ENCODE assay signal across 8 mouse cellular contexts in the genomic region with DNA sequence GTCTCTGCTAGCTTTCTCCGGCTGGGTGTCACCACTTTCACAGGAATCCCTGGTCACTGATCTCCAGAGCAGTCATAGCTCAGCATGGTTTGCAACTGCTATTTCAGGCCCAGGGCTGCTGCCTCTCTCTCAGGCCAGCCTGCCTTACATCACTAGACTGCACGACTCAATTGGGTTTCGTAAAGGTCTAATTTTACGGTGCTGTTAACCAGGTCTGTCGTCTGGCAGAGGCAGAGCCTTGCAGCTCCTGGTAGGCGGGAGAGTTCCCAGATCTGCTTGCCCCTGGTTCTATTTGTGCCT. TPM values are rescaled to one million over a fixed set of nuclear protein-coding genes. Genes with fewer than 3 reads are reported as not detected.
DNase-seq lines count a peak whose midpoint lies in the region; ATAC-seq lines count a peak whose summit lies in the region.

No protein-coding gene starts in this region.

- 21% methylated on average over 6 of the region's 6 CpGs for WGBS in hindbrain, embryonic 15.5 days
- WGBS in liver, embryonic 11.5 days: 38% methylated on average over 6 of the region's 6 CpGs
- WGBS in stomach, embryonic 14.5 days: 31% methylated on average over 6 of the region's 6 CpGs

- peak; percentile 43; the same call in 1 of the 2 replicates for ATAC-seq in hindbrain, embryonic 15.5 days (ENCODE audit: low FRiP score, low read depth)
- no peak for ATAC-seq in liver, embryonic 11.5 days (replicated peaks; ENCODE audit: low FRiP score)
- ATAC-seq in stomach, embryonic 14.5 days (ENCODE audit: insufficient number of reproducible peaks, insufficient read depth, low FRiP score, low read depth): 0 out of 2 replicates have a peak, but pooled peaks have one; percentile 12

- H3K4me1 ChIP-seq in hindbrain, embryonic 15.5 days (replicated peaks): peaks cover 29% of the 10 kb centered on the region
- H3K4me1 ChIP-seq in liver, embryonic 11.5 days (replicated peaks; ENCODE audit: control insufficient read depth, insufficient read depth, low read length): peaks cover 3% of the 10 kb centered on the region; the same call in 1 of the 2 replicates
- no peaks in the 10 kb centered on the region for H3K4me1 ChIP-seq in stomach, embryonic 14.5 days (ENCODE audit: control insufficient read depth, insufficient read depth, low read length)

- peak overlapping the region; percentile 97 for H3K4me2 ChIP-seq in hindbrain, embryonic 15.5 days
- H3K4me2 ChIP-seq in liver, embryonic 11.5 days: peak overlapping the region; percentile 69; the same call in 1 of the 2 replicates
- peak overlapping the region; percentile 94 for H3K4me2 ChIP-seq in stomach, embryonic 14.5 days (replicated peaks; ENCODE audit: low read depth, low read length)

- peak overlapping the region; percentile 58; the same call in 1 of the 2 replicates for H3K4me3 ChIP-seq in hindbrain, embryonic 15.5 days
- H3K4me3 ChIP-seq in liver, embryonic 11.5 days (ENCODE audit: low read depth, low read length): no peak overlapping the region
- H3K4me3 ChIP-seq in stomach, embryonic 14.5 days (ENCODE audit: low read depth, low read length): peak overlapping the region; percentile 48; the same call in 1 of the 2 replicates

- no peaks in the 10 kb centered on the region for H3K36me3 ChIP-seq in hindbrain, embryonic 15.5 days
- H3K36me3 ChIP-seq in liver, embryonic 11.5 days (ENCODE audit: control insufficient read depth, insufficient read depth, low read length): no peaks in the 10 kb centered on the region
- H3K36me3 ChIP-seq in stomach, embryonic 14.5 days (ENCODE audit: control insufficient read depth, insufficient read depth, low read length): no peaks in the 10 kb centered on the region

- peaks cover 9% of the 10 kb centered on the region; the same call in 1 of the 2 replicates for H3K27me3 ChIP-seq in hindbrain, embryonic 15.5 days
- H3K27me3 ChIP-seq in liver, embryonic 11.5 days (replicated peaks; ENCODE audit: control insufficient read depth, insufficient read depth, low read length): peaks cover 39% of the 10 kb centered on the region
- no peaks in the 10 kb centered on the region for H3K27me3 ChIP-seq in stomach, embryonic 14.5 days (ENCODE audit: control insufficient read depth, insufficient read depth, low read length)

- no peak overlapping the region for H3K27ac ChIP-seq in hindbrain, embryonic 15.5 days (replicated peaks)
- no peak overlapping the region for H3K27ac ChIP-seq in liver, embryonic 11.5 days (ENCODE audit: low read depth, low read length)
- no peak overlapping the region for H3K27ac ChIP-seq in stomach, embryonic 14.5 days (ENCODE audit: low read length)

- H3K9me3 ChIP-seq in hindbrain, embryonic 15.5 days: no peaks in the 10 kb centered on the region
- H3K9me3 ChIP-seq in liver, embryonic 11.5 days (ENCODE audit: control insufficient read depth, low read length): no peaks in the 10 kb centered on the region
- H3K9me3 ChIP-seq in stomach, embryonic 14.5 days (ENCODE audit: control insufficient read depth, low read depth, low read length): no peaks in the 10 kb centered on the region

- peak; percentile 60 for DNase-seq in adipocyte (ENCODE audit: low spot score)
- DNase-seq in cerebellum, adult 9-10 months: peak; percentile 78
- DNase-seq in gastrocnemius, adult 8-10 months (ENCODE audit: low spot score in 2 of 2): peak; percentile 22 to 23
- DNase-seq in liver, embryonic 11.5 days (ENCODE audit: low spot score): no peak
- DNase-seq in frontal cortex, adult 2 months (ENCODE audit: extremely low spot score in 1 of 2, low spot score in 1 of 2): no peak
- DNase-seq in layer of hippocampus, postnatal 25 days (ENCODE audit: extremely low spot score in 1 of 2, low spot score in 1 of 2): no peak

- H3K9ac ChIP-seq in hindbrain, embryonic 15.5 days: no peak overlapping the region
- H3K9ac ChIP-seq in liver, embryonic 11.5 days (ENCODE audit: low read depth, low read length): no peak overlapping the region
- no peak overlapping the region for H3K9ac ChIP-seq in stomach, embryonic 14.5 days (replicated peaks; ENCODE audit: low read depth, low read length)

RNA-seq across cellular contexts. Expression of gene Pappa, which starts 3.3 kb away (rescaled TPM):
- total RNA-seq in gastrocnemius, adult 8-10 months (2022): under 1 TPM; 0.27 to 0.43 (median 0.29) TPM
- 0.82 and 1.0 TPM in 2 replicates for polyA plus RNA-seq in hindbrain, embryonic 15.5 days (2015; fragmentation: Nextera tagmentation; extraction: Ambion mirVana)
- polyA plus RNA-seq in liver, embryonic 11.5 days (2014; fragmentation: Nextera tagmentation; extraction: Ambion mirVana): 0.36 and 0.40 TPM in 2 replicates
- 1.3 TPM in 2 replicates for polyA plus RNA-seq in stomach, embryonic 14.5 days (2014; fragmentation: Nextera tagmentation; extraction: Ambion mirVana)
- 0.42 and 0.53 TPM in 2 replicates for polyA plus RNA-seq in frontal cortex, adult 2 months (2012; rRNA removed)
- 1 to 10 TPM; 1.1 to 1.2 TPM for total RNA-seq in layer of hippocampus, postnatal 25 days (2021)

Comparison
In these comparisons a context has a peak if more than half of its experiments do, and no peak if none do; other contexts are left out.
1. DNase-seq: peak in adipocyte (single experiment), cerebellum, adult 9-10 months (single experiment) and gastrocnemius, adult 8-10 months (2 of 2); none in liver, embryonic 11.5 days (single experiment), frontal cortex, adult 2 months (0 of 2) and layer of hippocampus, postnatal 25 days (0 of 2).
2. Peak in every context shown above with its lines, with median percentiles within 50 percentile points of each other: H3K4me2 ChIP-seq.